Mouse (Mus musculus) forebrain, embryonic 15.5 days (tissue): ENCODE data around the gene Mob3b. TPM values are rescaled to one million over a fixed set of nuclear protein-coding genes. Genes with fewer than 3 reads are reported as not detected.

Experiments used
- ATAC-seq: fragments of 200-750 bp; cut with Nextera tagmentation; replicated peaks from 2 replicates; pipeline ENCODE4 v1.8.0; 2017; ENCODE audit warnings: mild to moderate bottlenecking, moderate TSS enrichment, moderate library complexity
- H3K27ac ChIP-seq: fragments of 300-500 bp; sonication (generic); replicated peaks from 2 replicates; pipeline ENCODE4 v1.5.1; 2015; ENCODE audit warnings: mild to moderate bottlenecking, inconsistent platforms
- H3K27me3 ChIP-seq: fragments of 300-500 bp; sonication (generic); 2 replicates; pipeline ENCODE4 v1.6.1; 2015; ENCODE audit warnings: inconsistent platforms
- H3K36me3 ChIP-seq: fragments of 300-500 bp; sonication (generic); 2 replicates; pipeline ENCODE4 v1.6.1; 2015; ENCODE audit warnings: mild to moderate bottlenecking, inconsistent platforms
- H3K4me1 ChIP-seq: fragments of 300-500 bp; sonication (generic); 2 replicates; pipeline ENCODE4 v1.6.1; 2015; ENCODE audit warnings: inconsistent platforms
- H3K4me2 ChIP-seq: fragments of 300-500 bp; sonication (generic); replicated peaks from 2 replicates; pipeline ENCODE4 v1.6.1; 2015; ENCODE audit warnings: mild to moderate bottlenecking, inconsistent platforms
- H3K4me3 ChIP-seq: fragments of 300-500 bp; sonication (generic); 2 replicates; pipeline ENCODE4 v1.5.1; 2015; ENCODE audit warnings: mild to moderate bottlenecking, inconsistent platforms
- H3K9ac ChIP-seq: fragments of 300-500 bp; sonication (generic); replicated peaks from 2 replicates; pipeline ENCODE4 v1.6.1; 2015; ENCODE audit warnings: mild to moderate bottlenecking, inconsistent platforms
- H3K9me3 ChIP-seq: fragments of 300-500 bp; sonication (generic); 2 replicates; pipeline ENCODE4 v1.6.1; 2016; ENCODE audit warnings: inconsistent platforms
- WGBS: fragments of 180-500 bp; shearing (Covaris S2); methylation state at CpG from one replicate; pipeline ENCODE4 v1.1.7; 2015; ENCODE audit warnings: mixed read lengths; 5-methylcytosine and 5-hydroxymethylcytosine counted together
- polyA plus RNA-seq: library from polyadenylated mRNA; unstranded; fragments of >200 nt; fragmentation: Nextera tagmentation; extraction: Ambion mirVana; gene quantifications from 2 replicates; pipeline ENCODE4 v1.2.1, GENCODE M21; 2015

The Mob3b gene
- 5.6 and 7.2 TPM in 2 replicates for polyA plus RNA-seq

DNA sequence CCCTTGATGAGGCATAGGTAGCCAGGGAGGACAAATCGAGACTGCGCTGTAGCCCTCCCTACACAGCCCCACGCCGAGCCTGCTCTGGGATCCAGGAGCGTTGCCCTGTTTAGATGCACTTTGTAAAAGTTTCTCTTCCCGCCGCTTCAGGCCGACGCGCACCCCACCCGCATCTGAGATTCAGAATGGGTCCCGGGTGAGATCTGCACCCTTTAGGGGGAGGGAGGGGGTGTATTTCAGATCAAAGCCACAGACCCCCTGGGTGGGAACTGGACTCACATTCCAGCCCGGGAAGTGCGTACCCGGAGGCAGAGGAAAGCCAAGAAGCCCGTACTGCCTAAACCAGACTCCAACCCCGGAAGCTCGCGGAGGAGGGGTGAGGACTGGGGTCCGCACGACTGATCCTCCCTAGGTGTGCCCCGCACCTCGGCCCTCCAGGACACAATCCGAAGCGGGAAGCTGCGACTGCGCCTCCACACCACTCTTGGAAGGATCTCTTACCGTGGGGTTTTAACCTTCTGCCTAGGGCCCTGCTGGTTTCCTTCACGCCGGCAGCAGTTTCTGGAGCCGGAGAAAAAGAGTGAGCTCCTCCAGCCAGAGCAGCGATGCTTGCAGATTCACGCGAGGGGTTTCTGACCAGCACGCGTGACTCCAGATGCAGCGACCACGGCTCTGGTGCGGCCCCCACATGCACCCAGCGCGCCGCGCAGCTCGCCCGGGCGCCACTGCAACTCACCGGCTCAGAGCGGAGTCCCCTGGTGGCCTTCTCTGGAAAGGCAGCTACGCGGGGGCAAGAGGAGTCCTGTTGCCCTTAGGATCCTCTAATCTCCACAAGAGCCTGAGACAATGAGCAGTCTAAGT lies at the start of gene Mob3b:
Gene Mob3b (minus strand): TSS at position 734 of the 861 bp plus-strand sequence.
- under 1% methylated on average over 50 of the region's 50 CpGs for WGBS
- peak; percentile 88 for ATAC-seq
- Histone ChIP-seq H3K4me1 (peaks cover 15% of the 10 kb centered on the region), H3K4me2 (peak within 1 kb of the TSS; percentile 79), H3K27me3 (no peaks in the 10 kb centered on the region), H3K36me3 (no peaks in the 10 kb centered on the region), H3K27ac (peak within 1 kb of the TSS; percentile 23), H3K4me3 (peak within 1 kb of the TSS; percentile 50), H3K9me3 (no peaks in the 10 kb centered on the region), H3K9ac (peak within 1 kb of the TSS; percentile 47)

DNA sequence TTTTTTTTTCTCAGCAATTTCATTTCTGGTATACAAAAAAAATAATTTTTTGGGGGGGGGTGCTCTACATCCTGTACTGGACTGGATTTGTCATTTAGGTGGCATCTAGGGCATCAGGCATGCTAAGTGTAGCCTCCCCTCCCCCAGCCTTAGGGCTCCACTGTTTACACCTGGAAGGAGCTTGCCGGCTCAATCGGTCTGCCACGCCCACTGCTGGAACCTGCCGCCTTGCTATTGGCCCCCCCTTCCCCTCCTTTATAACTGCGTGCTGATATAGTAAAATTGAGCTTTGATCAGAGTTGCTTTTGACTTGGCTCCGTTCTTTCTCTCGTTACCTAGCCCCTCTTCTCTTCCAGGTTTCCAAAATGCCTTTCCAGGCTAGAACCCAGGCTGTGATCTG lies 47.4 kb upstream of the Mob3b start:
- Histone ChIP-seq H3K9me3 (no peaks in the 10 kb centered on the region), H3K36me3 (peaks cover 38% of the 10 kb centered on the region; the same call in 1 of the 2 replicates), H3K27ac (no peak overlapping the region), H3K9ac (no peak overlapping the region), H3K4me2 (no peak overlapping the region), H3K27me3 (no peaks in the 10 kb centered on the region), H3K4me1 (no peaks in the 10 kb centered on the region), H3K4me3 (no peak overlapping the region)
- 63% methylated on average over 7 of the region's 7 CpGs for WGBS
- no peak for ATAC-seq

DNA sequence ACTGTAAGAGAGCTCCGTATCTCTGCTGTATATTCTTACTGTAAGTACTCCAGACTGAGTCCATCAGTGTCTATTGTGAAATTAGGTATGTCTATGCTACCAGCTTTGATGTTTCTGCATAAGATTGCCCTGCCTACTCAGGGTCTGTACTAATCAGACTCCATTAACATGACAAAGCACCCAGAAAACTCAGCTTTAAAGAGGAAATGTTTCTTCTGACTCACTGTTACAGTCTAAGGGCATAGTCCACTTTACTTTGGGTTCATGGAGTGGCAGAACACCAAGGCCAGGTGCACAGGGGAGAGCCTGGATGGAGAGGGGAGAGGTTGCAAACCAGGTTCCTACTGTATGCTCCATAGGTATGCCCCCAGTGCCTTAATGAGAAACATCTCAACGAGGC lies 46.4 kb upstream of the Mob3b start:
- Histone ChIP-seq H3K9me3 (no peaks in the 10 kb centered on the region), H3K4me3 (no peak overlapping the region), H3K27ac (no peak overlapping the region), H3K27me3 (no peaks in the 10 kb centered on the region), H3K4me1 (no peaks in the 10 kb centered on the region), H3K36me3 (peaks cover 37% of the 10 kb centered on the region; the same call in 1 of the 2 replicates), H3K9ac (no peak overlapping the region), H3K4me2 (no peak overlapping the region)
- WGBS = 94% methylated on average over 2 of the region's 2 CpGs
- no peak for ATAC-seq

DNA sequence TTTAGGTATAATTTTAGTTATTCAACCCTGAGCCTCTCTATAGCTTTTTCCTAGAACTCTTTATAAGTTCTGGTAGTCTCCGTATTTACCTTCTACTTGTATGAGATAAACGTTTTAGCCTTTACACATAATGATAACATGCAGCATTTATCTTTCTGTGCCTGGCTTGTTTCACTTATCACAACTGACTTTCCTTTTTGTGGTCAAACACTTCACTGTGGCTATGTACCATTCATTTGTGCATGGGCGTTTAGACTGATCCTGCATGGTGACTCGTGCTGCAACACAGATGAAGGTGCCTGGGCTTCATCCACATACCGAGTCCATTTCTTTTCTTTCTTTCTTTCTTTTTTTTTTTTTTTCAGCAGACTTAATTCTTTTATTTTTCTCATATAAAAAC lies 44.4 kb upstream of the Mob3b start:
- 96% methylated on average over 5 of the region's 5 CpGs for WGBS
- no peak for ATAC-seq
- Histone ChIP-seq H3K9me3 (no peaks in the 10 kb centered on the region), H3K4me3 (no peak overlapping the region), H3K4me1 (no peaks in the 10 kb centered on the region), H3K27ac (no peak overlapping the region), H3K27me3 (no peaks in the 10 kb centered on the region), H3K4me2 (no peak overlapping the region), H3K9ac (no peak overlapping the region), H3K36me3 (peaks cover 40% of the 10 kb centered on the region; the same call in 1 of the 2 replicates)

DNA sequence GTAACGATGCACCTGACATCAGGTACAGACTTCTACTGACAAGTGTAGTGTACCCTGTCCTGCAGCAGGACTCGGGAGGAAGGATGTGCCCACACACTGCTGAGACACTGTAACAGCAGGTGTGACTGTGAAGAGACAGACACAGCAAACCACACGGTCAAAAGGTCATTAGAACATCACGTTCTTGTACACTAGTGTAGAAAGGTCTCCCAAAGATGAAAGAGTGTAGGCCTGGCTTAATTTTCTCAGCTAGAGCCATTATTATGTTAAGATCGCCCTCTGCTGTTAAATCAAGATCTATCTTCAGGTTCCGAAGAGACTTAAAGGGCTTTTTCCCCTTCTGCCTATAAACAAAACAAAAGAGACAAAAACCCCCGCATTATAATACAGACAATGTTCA lies 35.4 kb upstream of the Mob3b start:
- Histone ChIP-seq H3K4me3 (no peak overlapping the region), H3K27ac (no peak overlapping the region), H3K27me3 (no peaks in the 10 kb centered on the region), H3K4me1 (no peaks in the 10 kb centered on the region), H3K9me3 (no peaks in the 10 kb centered on the region), H3K4me2 (no peak overlapping the region), H3K9ac (no peak overlapping the region), H3K36me3 (peaks cover 19% of the 10 kb centered on the region)
- ATAC-seq = peak; percentile 60; the same call in 1 of the 2 replicates
- WGBS = 40% methylated on average over 7 of the region's 7 CpGs

DNA sequence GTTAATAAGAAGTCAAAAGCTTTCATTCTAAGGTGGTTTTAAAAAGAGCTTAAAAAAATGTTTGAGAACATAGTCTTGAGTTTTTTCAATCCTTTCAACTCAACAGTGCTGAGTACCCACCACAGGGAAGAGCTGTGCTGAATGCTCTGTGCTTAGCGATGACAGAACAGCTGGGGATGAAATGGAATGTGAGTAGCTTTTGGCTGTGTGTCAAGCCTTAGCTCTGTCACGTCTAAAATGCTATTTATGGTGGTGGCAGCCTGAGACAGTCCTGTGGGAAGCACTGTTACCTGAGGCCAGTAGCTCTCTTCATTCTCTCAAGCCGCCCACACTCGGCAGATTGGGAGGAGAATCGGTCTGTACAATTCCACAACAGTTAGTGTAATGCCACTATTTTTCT lies 32.5 kb upstream of the Mob3b start:
- ATAC-seq = no peak
- Histone ChIP-seq H3K4me3 (no peak overlapping the region), H3K27me3 (no peaks in the 10 kb centered on the region), H3K9me3 (no peaks in the 10 kb centered on the region), H3K27ac (no peak overlapping the region), H3K4me2 (no peak overlapping the region), H3K9ac (no peak overlapping the region), H3K36me3 (peaks cover 13% of the 10 kb centered on the region), H3K4me1 (no peaks in the 10 kb centered on the region)
- 68% methylated on average over 5 of the region's 5 CpGs for WGBS

DNA sequence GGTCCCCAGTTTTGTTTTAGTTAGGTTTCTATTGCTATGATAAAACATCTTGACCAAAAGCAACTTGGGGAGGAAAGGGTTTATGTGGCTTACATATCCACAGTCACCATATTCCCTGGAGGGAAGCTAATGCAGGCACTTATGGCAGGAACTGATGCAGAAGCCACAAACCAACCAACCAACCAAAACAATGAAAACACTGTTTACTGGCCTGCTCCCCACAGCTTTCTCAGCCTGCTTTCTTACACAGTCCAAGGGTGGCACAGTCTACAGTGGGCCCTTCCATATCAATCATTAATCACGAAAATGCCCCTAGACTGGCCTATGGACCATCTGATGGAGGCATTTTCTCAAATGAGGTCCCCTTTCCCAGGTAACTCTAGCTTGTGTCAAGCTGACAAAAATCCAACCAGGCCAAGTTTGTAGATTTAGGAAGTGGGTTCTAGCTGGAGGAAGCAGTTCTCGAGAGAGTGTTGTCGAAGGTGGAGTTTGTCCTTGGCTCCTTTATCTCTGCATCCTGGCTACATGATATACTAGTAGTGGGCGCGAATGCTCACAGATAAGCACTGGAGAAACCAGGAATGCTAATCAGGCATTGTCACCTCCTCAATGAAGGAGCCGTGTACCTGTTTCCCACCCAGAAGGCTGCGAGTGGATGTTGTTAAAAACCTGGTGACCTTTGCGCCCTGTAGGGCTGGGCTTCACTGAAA lies 30.5 kb upstream of the Mob3b start:
- Histone ChIP-seq H3K4me2 (no peak overlapping the region), H3K27ac (no peak overlapping the region), H3K4me3 (no peak overlapping the region), H3K4me1 (no peaks in the 10 kb centered on the region), H3K27me3 (no peaks in the 10 kb centered on the region), H3K36me3 (peaks cover 7% of the 10 kb centered on the region; the same call in 1 of the 2 replicates), H3K9ac (no peak overlapping the region), H3K9me3 (no peaks in the 10 kb centered on the region)
- no peak for ATAC-seq
- WGBS = 96% methylated on average over 8 of the region's 8 CpGs

DNA sequence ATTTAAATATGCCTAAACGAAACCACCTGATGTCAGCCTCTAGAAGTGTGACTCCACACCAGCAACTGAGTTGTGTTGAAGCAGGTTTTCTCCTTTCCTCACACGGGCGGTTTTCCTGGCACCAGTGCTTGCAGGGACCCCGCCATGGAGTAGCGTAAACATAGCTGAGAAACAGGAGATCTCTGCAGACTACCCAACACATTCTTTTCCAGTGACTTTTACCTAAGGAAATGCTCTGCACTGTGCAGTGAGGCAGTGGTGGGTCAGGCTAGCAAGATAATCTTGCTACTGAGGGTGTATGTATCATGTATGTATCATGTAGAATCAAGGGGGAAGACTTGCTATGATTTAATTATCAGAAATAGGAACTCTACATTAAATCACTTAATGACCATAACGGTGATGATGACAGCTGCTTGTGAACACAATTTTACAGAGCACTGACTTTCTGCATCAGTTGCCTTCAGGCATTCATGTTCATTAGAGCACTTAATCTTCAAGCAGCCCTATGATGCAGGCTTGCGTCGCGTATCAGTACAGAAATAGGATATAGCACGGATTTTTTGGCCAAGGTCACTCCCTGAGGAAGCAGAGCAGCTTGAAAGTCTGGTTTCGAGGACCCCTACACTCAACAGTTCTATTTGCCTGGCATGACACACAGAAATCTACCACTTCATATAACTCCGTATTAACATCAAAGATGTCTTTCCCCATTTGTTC lies 20.8 kb upstream of the Mob3b start:
- 72% methylated on average over 12 of the region's 12 CpGs for WGBS
- no peak for ATAC-seq

DNA sequence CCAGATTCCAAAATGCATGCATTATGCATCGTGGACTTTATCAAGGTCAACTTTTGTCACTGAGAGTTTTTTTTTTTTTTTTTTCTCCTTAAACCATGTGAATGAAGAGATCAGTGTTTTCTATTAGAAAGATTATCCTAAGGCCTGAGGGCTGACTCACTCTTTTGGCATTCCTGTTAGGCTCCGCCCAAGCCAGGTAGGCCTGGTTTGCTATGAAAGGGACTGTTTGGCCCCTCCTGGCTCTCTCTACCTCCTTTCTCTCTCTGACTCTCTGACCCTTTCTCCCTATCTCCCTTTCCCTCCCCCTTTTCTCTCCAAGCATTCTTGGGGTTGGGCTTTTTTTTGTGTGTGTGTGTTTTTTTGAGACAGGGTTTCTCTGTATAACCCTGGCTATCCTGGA lies 18.3 kb upstream of the Mob3b start:
- no peak overlapping the region for H3K4me3 ChIP-seq
- no peak overlapping the region for H3K4me2 ChIP-seq
- no peak overlapping the region for H3K27ac ChIP-seq
- H3K4me1 ChIP-seq = no peaks in the 10 kb centered on the region
- no peaks in the 10 kb centered on the region for H3K27me3 ChIP-seq
- ATAC-seq = no peak
- H3K36me3 ChIP-seq = no peaks in the 10 kb centered on the region
- 92% methylated on average over 2 of the region's 2 CpGs for WGBS
- no peak overlapping the region for H3K9ac ChIP-seq
- no peaks in the 10 kb centered on the region for H3K9me3 ChIP-seq

More for the DNA sequence above, 20.8 kb upstream of the Mob3b start:
- Histone ChIP-seq H3K9ac (no peak overlapping the region), H3K9me3 (no peaks in the 10 kb centered on the region), H3K4me3 (no peak overlapping the region), H3K4me2 (no peak overlapping the region), H3K36me3 (no peaks in the 10 kb centered on the region), H3K27ac (no peak overlapping the region), H3K4me1 (no peaks in the 10 kb centered on the region), H3K27me3 (no peaks in the 10 kb centered on the region)

DNA sequence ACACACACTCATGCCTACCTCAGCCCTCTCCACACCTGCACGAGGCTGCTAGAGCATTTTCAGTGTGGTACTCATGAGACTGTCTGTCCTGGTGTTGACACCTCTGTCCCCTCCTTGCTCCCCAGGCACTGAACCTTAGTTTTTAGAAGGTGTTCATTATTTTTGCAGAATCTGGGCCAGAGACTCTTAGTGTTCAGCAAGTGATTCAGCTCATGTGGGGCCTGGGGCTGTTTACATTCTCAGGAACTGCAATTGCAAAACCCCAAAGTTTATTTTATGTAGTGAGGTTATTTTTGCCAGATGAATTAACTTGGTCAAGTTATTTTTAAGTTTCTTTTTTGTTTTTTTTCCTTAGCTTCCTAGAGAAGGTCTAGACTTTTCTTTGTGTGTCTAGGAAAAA lies 16.3 kb upstream of the Mob3b start:
- ATAC-seq = no peak
- H3K4me2 ChIP-seq = no peak overlapping the region
- H3K27me3 ChIP-seq = no peaks in the 10 kb centered on the region
- no peaks in the 10 kb centered on the region for H3K9me3 ChIP-seq
- H3K36me3 ChIP-seq = no peaks in the 10 kb centered on the region
- peaks cover 7% of the 10 kb centered on the region for H3K4me1 ChIP-seq
- no peak overlapping the region for H3K4me3 ChIP-seq
- 82% methylated on average over 1 of the region's 1 CpGs for WGBS
- no peak overlapping the region for H3K9ac ChIP-seq
- no peak overlapping the region for H3K27ac ChIP-seq

DNA sequence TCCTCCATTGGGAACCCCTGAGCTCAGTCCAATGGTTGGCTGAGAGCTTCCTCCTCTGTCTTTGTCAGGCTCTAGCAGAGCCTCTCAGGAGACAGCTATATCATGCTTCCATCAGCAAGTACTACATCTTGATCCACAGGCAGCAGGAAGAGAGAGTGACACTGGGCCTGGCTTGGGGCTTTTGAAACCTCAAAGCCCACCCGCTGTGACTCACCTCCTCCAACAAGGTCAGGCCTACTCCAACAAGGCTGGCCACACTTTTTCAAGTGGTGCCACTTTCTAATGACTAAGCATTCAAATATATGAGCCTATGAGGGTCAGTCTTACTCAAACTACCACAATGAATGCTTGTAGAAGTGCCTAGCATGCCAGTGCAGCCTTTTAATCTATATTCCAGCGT lies 15.2 kb upstream of the Mob3b start:
- H3K9ac ChIP-seq = no peak overlapping the region
- 90% methylated on average over 2 of the region's 2 CpGs for WGBS
- H3K4me1 ChIP-seq = peaks cover 7% of the 10 kb centered on the region
- no peaks in the 10 kb centered on the region for H3K27me3 ChIP-seq
- H3K36me3 ChIP-seq = no peaks in the 10 kb centered on the region
- H3K9me3 ChIP-seq = no peaks in the 10 kb centered on the region
- H3K4me3 ChIP-seq = no peak overlapping the region
- no peak for ATAC-seq
- no peak overlapping the region for H3K27ac ChIP-seq
- no peak overlapping the region for H3K4me2 ChIP-seq
